Mouse (Mus musculus): ENCODE measurements around the gene Gabrb3. TPM values are rescaled to one million over a fixed set of nuclear protein-coding genes. Genes with fewer than 3 reads are reported as not detected.

The Gabrb3 gene
- polyA plus RNA-seq, 1 experiment from 2014 or later, result 11.9 TPM

GRCm38 (mm10) chr7:57560732-57561436 is 141.4 kb downstream of the Gabrb3 start:
- H3K27me3 ChIP-seq, result no peaks in the 10 kb centered on the region
- no peaks in the 10 kb centered on the region for H3K4me1 ChIP-seq
- H3K4me2 ChIP-seq, result no peak overlapping the region
- no peaks in the 10 kb centered on the region for H3K36me3 ChIP-seq (replicated peaks)
- H3K4me3 ChIP-seq (replicated peaks), result no peak overlapping the region
- WGBS, result 78% methylated on average over 3 of the region's 3 CpGs
- H3K27ac ChIP-seq, result no peak overlapping the region
- no peak overlapping the region for H3K9ac ChIP-seq
- no peaks in the 10 kb centered on the region for H3K9me3 ChIP-seq
- no peak for ATAC-seq (ENCODE audit: low FRiP score)

DNA sequence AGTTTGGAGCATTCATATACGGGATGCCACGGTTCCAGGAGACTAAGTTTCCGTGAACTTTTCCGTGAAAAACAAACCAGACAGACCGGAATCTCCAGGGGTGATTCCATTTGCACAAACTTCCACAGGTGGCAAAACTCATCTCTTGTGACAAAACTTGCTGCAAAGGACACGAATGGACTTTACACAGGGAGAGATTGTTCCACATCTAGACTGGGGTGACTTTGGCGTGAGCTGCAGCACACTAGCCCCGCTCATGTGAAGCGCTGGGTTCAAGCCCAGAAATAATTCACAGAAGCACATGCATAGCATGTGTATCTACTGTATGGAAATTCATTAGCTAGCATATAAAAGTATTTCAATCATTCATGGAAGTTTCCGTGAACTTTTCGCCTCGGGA is 144.9 kb downstream of the Gabrb3 start:
- ATAC-seq (ENCODE audit: low FRiP score), result no peak
- Histone ChIP-seq H3K4me2 (no peak overlapping the region), H3K4me1 (no peaks in the 10 kb centered on the region), H3K36me3 (replicated peaks) (no peaks in the 10 kb centered on the region), H3K9me3 (no peaks in the 10 kb centered on the region), H3K9ac (no peak overlapping the region), H3K4me3 (replicated peaks) (no peak overlapping the region), H3K27me3 (no peaks in the 10 kb centered on the region), H3K27ac (no peak overlapping the region)
- WGBS, result 93% methylated on average over 12 of the region's 12 CpGs

GRCm38 (mm10) chr7:57590451-57591248 is 171.2 kb downstream of the Gabrb3 start:
- H3K36me3 ChIP-seq (replicated peaks), result no peaks in the 10 kb centered on the region
- H3K4me3 ChIP-seq (replicated peaks), result peak overlapping the region; percentile 77
- H3K4me1 ChIP-seq, result peaks cover 11% of the 10 kb centered on the region
- ATAC-seq (ENCODE audit: low FRiP score), result peak; percentile 94
- peak overlapping the region; percentile 63; the same call in 1 of the 2 replicates for H3K27ac ChIP-seq
- peak overlapping the region; percentile 70 for H3K9ac ChIP-seq
- WGBS, result under 1% methylated on average over 45 of the region's 74 CpGs
- H3K9me3 ChIP-seq, result no peaks in the 10 kb centered on the region
- H3K27me3 ChIP-seq, result peaks cover 18% of the 10 kb centered on the region
- H3K4me2 ChIP-seq, result peak overlapping the region; percentile 93

DNA sequence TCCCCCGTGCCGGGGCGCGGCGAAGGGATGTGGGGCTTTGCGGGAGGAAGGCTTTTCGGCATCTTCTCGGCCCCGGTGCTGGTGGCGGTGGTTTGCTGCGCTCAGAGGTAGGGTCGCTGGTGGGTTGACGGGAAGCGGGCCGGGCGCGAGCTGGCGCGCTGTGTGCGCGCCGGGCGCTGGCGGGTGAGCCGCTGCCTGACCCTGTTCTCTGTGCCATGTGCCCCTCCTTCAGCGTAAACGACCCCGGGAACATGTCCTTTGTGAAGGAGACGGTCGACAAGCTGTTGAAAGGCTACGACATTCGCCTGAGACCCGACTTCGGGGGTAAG is 171.7 kb downstream of the Gabrb3 start:
- H3K4me3 ChIP-seq (replicated peaks), result peak overlapping the region; percentile 77
- peak overlapping the region; percentile 63; the same call in 1 of the 2 replicates for H3K27ac ChIP-seq
- no peaks in the 10 kb centered on the region for H3K36me3 ChIP-seq (replicated peaks)
- peak; percentile 80 for ATAC-seq (ENCODE audit: low FRiP score)
- under 1% methylated on average over 32 of the region's 34 CpGs for WGBS
- H3K9ac ChIP-seq, result peak overlapping the region; percentile 70
- H3K9me3 ChIP-seq, result no peaks in the 10 kb centered on the region
- H3K27me3 ChIP-seq, result peaks cover 18% of the 10 kb centered on the region
- peaks cover 11% of the 10 kb centered on the region for H3K4me1 ChIP-seq
- H3K4me2 ChIP-seq, result peak overlapping the region; percentile 93

- Histone ChIP-seq H3K27ac (peak overlapping the region; percentile 63; the same call in 1 of the 2 replicates), H3K36me3 (replicated peaks) (no peaks in the 10 kb centered on the region), H3K4me2 (peak overlapping the region; percentile 93), H3K4me1 (peaks cover 11% of the 10 kb centered on the region), H3K9me3 (no peaks in the 10 kb centered on the region), H3K9ac (peak overlapping the region; percentile 70), H3K4me3 (replicated peaks) (peak overlapping the region; percentile 77), H3K27me3 (peaks cover 18% of the 10 kb centered on the region)
- under 1% methylated on average over 52 of the region's 56 CpGs for WGBS
- peak; percentile 34 for ATAC-seq (ENCODE audit: low FRiP score)
Measured at GRCm38 (mm10) chr7:57591578-57592431, 172.3 kb downstream of the Gabrb3 start.

- peaks cover under 1% of the 10 kb centered on the region for H3K27me3 ChIP-seq
- H3K4me1 ChIP-seq, result peaks cover 5% of the 10 kb centered on the region; the same call in 1 of the 2 replicates
- 78% methylated on average over 5 of the region's 5 CpGs for WGBS
- no peaks in the 10 kb centered on the region for H3K36me3 ChIP-seq (replicated peaks)
- H3K9me3 ChIP-seq, result no peaks in the 10 kb centered on the region
- H3K4me2 ChIP-seq, result no peak overlapping the region
- H3K4me3 ChIP-seq (replicated peaks), result no peak overlapping the region
- ATAC-seq (ENCODE audit: low FRiP score), result no peak
- no peak overlapping the region for H3K27ac ChIP-seq
- H3K9ac ChIP-seq, result no peak overlapping the region
Measured at GRCm38 (mm10) chr7:57597341-57597740, 177.8 kb downstream of the Gabrb3 start.

DNA sequence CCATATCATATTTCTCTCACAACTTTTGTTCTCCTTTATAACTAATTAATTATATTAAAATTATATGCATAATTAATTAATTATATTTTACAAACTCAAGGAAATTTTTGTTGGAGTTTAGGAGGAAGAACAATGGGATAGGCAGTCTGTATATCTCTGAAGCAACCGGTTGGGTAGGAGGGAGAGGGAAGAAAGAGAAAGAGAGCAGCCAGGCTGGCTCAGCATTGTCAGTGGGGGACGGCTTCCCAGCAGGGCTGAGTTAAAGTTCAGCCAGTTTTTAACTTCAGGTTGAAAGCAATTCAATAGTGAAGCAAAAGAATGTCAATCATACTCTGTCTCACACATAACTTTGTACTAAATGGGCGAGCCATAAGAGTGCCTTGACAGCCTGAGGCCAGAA is 199.2 kb downstream of the Gabrb3 start:
- WGBS, result 14% methylated on average over 3 of the region's 3 CpGs
- no peaks in the 10 kb centered on the region for H3K27me3 ChIP-seq
- H3K9ac ChIP-seq, result no peak overlapping the region
- no peaks in the 10 kb centered on the region for H3K9me3 ChIP-seq
- H3K4me1 ChIP-seq, result no peaks in the 10 kb centered on the region
- ATAC-seq (ENCODE audit: low FRiP score), result no peak
- H3K27ac ChIP-seq, result no peak overlapping the region
- H3K4me2 ChIP-seq, result no peak overlapping the region
- H3K36me3 ChIP-seq (replicated peaks), result no peaks in the 10 kb centered on the region
- H3K4me3 ChIP-seq (replicated peaks), result no peak overlapping the region

- Histone ChIP-seq H3K4me1 (no peaks in the 10 kb centered on the region), H3K4me3 (replicated peaks) (no peak overlapping the region), H3K36me3 (replicated peaks) (no peaks in the 10 kb centered on the region), H3K27ac (no peak overlapping the region), H3K4me2 (no peak overlapping the region), H3K9ac (no peak overlapping the region), H3K27me3 (no peaks in the 10 kb centered on the region), H3K9me3 (no peaks in the 10 kb centered on the region)
- WGBS, result 95% methylated on average over 2 of the region's 2 CpGs
- no peak for ATAC-seq (ENCODE audit: low FRiP score)
Measured at GRCm38 (mm10) chr7:57620036-57620435, 200.5 kb downstream of the Gabrb3 start.

- no peak for ATAC-seq (ENCODE audit: low FRiP score)
- Histone ChIP-seq H3K9me3 (no peaks in the 10 kb centered on the region), H3K4me3 (replicated peaks) (no peak overlapping the region), H3K27ac (no peak overlapping the region), H3K4me1 (no peaks in the 10 kb centered on the region), H3K9ac (no peak overlapping the region), H3K36me3 (replicated peaks) (no peaks in the 10 kb centered on the region), H3K27me3 (no peaks in the 10 kb centered on the region), H3K4me2 (no peak overlapping the region)
- 83% methylated on average over 4 of the region's 4 CpGs for WGBS
Measured at GRCm38 (mm10) chr7:57623718-57624117, 204.2 kb downstream of the Gabrb3 start.

DNA sequence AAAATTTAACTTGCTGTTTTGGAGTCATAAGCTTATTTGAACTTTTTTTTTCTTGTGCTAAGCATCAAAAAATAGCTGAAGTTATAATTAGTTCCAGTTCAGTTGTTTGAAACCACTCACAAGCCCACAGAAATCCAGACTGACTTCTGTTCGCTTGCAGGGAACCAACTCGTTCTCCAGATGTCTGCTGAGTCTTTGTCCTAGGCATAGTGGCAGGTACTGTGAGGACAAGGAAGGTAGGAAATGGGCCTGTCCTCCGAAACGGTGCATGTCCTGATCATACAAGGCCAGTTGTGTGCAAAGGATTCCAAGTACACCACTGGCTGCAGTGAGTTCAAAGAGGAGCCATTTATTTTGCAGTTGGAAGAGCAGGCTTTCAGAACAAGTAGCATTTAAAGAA is 215.5 kb downstream of the Gabrb3 start:
- Histone ChIP-seq H3K27me3 (no peaks in the 10 kb centered on the region), H3K9ac (no peak overlapping the region), H3K4me2 (no peak overlapping the region), H3K4me1 (no peaks in the 10 kb centered on the region), H3K27ac (no peak overlapping the region), H3K9me3 (no peaks in the 10 kb centered on the region), H3K4me3 (replicated peaks) (no peak overlapping the region), H3K36me3 (replicated peaks) (no peaks in the 10 kb centered on the region)
- ATAC-seq (ENCODE audit: low FRiP score), result no peak
- WGBS, result 66% methylated on average over 4 of the region's 4 CpGs

DNA sequence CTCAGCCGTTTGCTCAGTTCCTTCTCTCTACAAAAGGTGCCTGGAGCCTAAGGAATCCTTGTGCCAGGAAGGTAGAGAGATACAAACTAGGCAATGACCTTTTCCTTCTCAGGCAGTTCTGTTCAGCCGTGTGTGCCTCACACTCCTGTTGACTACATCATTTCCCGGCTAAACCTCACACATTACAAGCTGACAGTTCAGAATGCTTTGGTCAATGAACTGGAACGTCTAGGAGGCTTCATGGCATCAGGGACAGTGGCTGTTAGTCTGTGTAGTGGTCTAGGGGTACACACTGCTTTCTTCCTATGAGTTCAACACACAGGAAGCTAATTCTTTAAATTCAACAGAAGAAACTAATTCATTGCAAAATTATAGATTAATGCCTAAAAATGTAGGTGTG is 216.2 kb downstream of the Gabrb3 start:
- no peak for ATAC-seq (ENCODE audit: low FRiP score)
- 66% methylated on average over 4 of the region's 4 CpGs for WGBS

GRCm38 (mm10) chr7:57640796-57641195 is 221.3 kb downstream of the Gabrb3 start:
- Histone ChIP-seq H3K9ac (no peak overlapping the region), H3K27me3 (no peaks in the 10 kb centered on the region), H3K27ac (no peak overlapping the region), H3K9me3 (no peaks in the 10 kb centered on the region), H3K4me3 (replicated peaks) (no peak overlapping the region), H3K36me3 (replicated peaks) (no peaks in the 10 kb centered on the region), H3K4me1 (no peaks in the 10 kb centered on the region), H3K4me2 (no peak overlapping the region)
- no peak for ATAC-seq (ENCODE audit: low FRiP score)
- 65% methylated on average over 1 of the region's 1 CpGs for WGBS

More for the DNA sequence above, 216.2 kb downstream of the Gabrb3 start:
- H3K27ac ChIP-seq, result no peak overlapping the region
- H3K4me2 ChIP-seq, result no peak overlapping the region
- H3K9ac ChIP-seq, result no peak overlapping the region
- no peak overlapping the region for H3K4me3 ChIP-seq (replicated peaks)
- no peaks in the 10 kb centered on the region for H3K9me3 ChIP-seq
- H3K4me1 ChIP-seq, result no peaks in the 10 kb centered on the region
- H3K36me3 ChIP-seq (replicated peaks), result no peaks in the 10 kb centered on the region
- H3K27me3 ChIP-seq, result no peaks in the 10 kb centered on the region

Data from forebrain, embryonic 12.5 days (tissue).